Mouse (Mus musculus): Measurements from ENCODE around the gene Kcnj5.

DNA sequence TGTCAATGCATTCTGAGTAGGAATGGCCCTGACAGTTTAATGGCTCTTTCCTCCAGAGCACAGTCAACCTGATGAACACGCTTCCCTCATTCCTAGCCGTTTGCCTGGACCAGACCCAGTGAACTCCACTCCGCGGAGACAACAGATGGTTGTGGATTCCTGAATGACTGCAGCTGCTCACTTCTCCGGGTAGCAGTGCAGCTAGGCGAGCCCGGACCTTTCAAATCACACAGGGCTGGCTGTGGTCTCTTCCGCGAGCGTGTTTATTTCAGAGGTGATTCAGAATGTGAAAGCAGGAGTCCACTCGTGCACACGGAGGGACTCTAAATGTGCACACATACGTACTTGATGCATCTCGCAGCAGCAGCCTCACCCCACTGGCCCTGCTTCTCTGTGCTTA, 32.4 kb downstream of the Kcnj5 start:
- no peak for TF ChIP-seq MAFK (IDR thresholded peaks at IDR 0.05; ENCODE audit: insufficient read depth, low read depth, low read length)
- TF ChIP-seq CHD2 (IDR thresholded peaks at IDR 0.05; ENCODE audit: low read depth, low read length) = no peak

All from ES-E14 (cell line).